Mouse (Mus musculus): ENCODE results near the gene Pdzph1.

- no peak for TF ChIP-seq CTCF (IDR thresholded peaks at IDR 0.05; ENCODE audit: low read depth, low read length)
- no peak for TF ChIP-seq POLR2AphosphoS5 (IDR thresholded peaks at IDR 0.05; ENCODE audit: insufficient replicate concordance, low read depth, low read length)
- no peak for TF ChIP-seq TAL1 (conservative IDR thresholded peaks at IDR 0.05; ENCODE audit: low read depth, low read length)
- no peak for TF ChIP-seq GATA1 (IDR thresholded peaks at IDR 0.05; ENCODE audit: borderline replicate concordance, low read length)
These were observed 58.7 kb downstream of the Pdzph1 start for GRCm38 (mm10) chr17:58932279-58932982.

All from G1E (cell line).